Mouse (Mus musculus) kidney, embryonic 16.5 days (tissue): ENCODE results near the gene Clta. TPM values are rescaled to one million over a fixed set of nuclear protein-coding genes. Genes with fewer than 3 reads are reported as not detected.

Experiments used
- ATAC-seq: fragments of 200-750 bp; cut with Nextera tagmentation; 2 replicates; pipeline ENCODE4 v1.8.0; 2017; ENCODE audit warnings: moderate TSS enrichment; ENCODE audit not compliant: low FRiP score, low TSS enrichment
- H3K27ac ChIP-seq: fragments of 300-500 bp; sonication (generic); 2 replicates; pipeline ENCODE4 v1.5.1; 2014; ENCODE audit warnings: low read length
- H3K27me3 ChIP-seq: fragments of 300-500 bp; sonication (generic); 2 replicates; pipeline ENCODE4 v1.6.1; 2014; ENCODE audit warnings: low read length, control low read depth, mixed read lengths; ENCODE audit not compliant: insufficient read depth
- H3K36me3 ChIP-seq: fragments of 300-500 bp; sonication (generic); 2 replicates; pipeline ENCODE4 v1.6.1; 2014; ENCODE audit warnings: low read length, control low read depth, mixed read lengths; ENCODE audit not compliant: insufficient read depth
- H3K4me1 ChIP-seq: fragments of 300-500 bp; sonication (generic); 2 replicates; pipeline ENCODE4 v1.6.1; 2014; ENCODE audit warnings: low read length, control low read depth, mixed read lengths; ENCODE audit not compliant: insufficient read depth
- H3K4me2 ChIP-seq: fragments of 300-500 bp; sonication (generic); replicated peaks from 2 replicates; pipeline ENCODE4 v1.6.1; 2014; ENCODE audit warnings: low read depth, low read length
- H3K4me3 ChIP-seq: fragments of 300-500 bp; sonication (generic); 2 replicates; pipeline ENCODE4 v1.5.1; 2014; ENCODE audit warnings: mild to moderate bottlenecking, low read length
- H3K9ac ChIP-seq: fragments of 300-500 bp; sonication (generic); replicated peaks from 2 replicates; pipeline ENCODE4 v1.6.1; 2014; ENCODE audit warnings: low read length
- H3K9me3 ChIP-seq: fragments of 300-500 bp; sonication (generic); 2 replicates; pipeline ENCODE4 v1.6.1; 2016; ENCODE audit warnings: low read length, control low read depth
- WGBS: fragments of 180-500 bp; shearing (Covaris S2); extraction: QIAGEN DNeasy Blood & Tissue Kit; methylation state at CpG from one replicate; pipeline ENCODE4 v1.1.7; 2014; 5-methylcytosine and 5-hydroxymethylcytosine counted together
- polyA plus RNA-seq: library from polyadenylated mRNA; unstranded; fragments of >200 nt; fragmentation: Nextera tagmentation; extraction: Ambion mirVana; gene quantifications from 2 replicates; pipeline ENCODE4 v1.2.1, GENCODE M21; 2015

Gene Clta
- polyA plus RNA-seq, 1 experiment from 2014 or later: 232 TPM

DNA sequence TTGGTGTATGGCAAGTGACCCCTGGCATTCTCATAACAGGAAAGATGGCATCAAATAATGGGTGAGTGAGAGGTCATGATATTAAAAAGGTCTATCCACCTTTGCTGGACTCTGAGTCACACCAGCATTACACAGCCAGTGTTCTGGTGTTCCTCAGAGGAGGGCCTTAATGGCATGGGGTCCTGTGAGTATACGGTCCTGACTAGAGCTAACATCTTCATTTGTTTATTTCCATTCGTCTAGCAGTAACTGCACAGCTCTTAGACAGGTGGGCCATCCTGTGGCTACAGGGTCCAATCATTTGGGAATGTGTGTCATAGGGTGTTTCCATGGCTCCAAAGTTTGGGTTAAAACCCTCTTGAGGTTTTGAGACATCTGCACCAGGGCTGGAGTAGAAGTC lies 9.9 kb upstream of the Clta start:
- no peak for ATAC-seq
- H3K27ac ChIP-seq: no peak overlapping the region
- H3K4me2 ChIP-seq: no peak overlapping the region
- H3K27me3 ChIP-seq: no peaks in the 10 kb centered on the region
- H3K9me3 ChIP-seq: no peaks in the 10 kb centered on the region
- no peaks in the 10 kb centered on the region for H3K36me3 ChIP-seq
- no peak overlapping the region for H3K4me3 ChIP-seq
- 86% methylated on average over 2 of the region's 2 CpGs for WGBS
- no peaks in the 10 kb centered on the region for H3K4me1 ChIP-seq
- H3K9ac ChIP-seq: no peak overlapping the region

DNA sequence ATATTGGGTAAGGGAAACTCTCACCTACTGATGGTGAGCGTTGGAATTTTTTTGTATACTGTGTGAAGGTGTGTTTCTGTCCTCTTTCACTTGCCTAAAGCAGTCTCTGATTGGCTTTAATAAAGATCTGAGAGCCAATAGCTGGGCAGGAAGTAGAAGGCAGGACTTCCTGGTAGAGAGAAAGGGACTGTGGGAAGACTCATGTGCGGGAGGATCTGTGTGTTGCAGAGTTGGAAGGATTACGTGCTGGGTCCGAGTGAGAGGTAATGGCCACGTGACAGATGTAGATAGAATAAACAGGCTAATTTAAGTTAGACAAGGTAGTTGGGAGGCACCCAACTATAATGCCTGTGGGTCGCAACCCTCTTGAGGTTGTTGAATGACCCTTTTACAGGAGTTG lies 630 bp upstream of the Clta start:
- no peaks in the 10 kb centered on the region for H3K36me3 ChIP-seq
- no peak overlapping the region for H3K9ac ChIP-seq
- H3K4me1 ChIP-seq: no peaks in the 10 kb centered on the region
- no peaks in the 10 kb centered on the region for H3K9me3 ChIP-seq
- no peak overlapping the region for H3K27ac ChIP-seq
- no peak overlapping the region for H3K4me3 ChIP-seq
- WGBS: 85% methylated on average over 6 of the region's 6 CpGs
- H3K27me3 ChIP-seq: no peaks in the 10 kb centered on the region
- H3K4me2 ChIP-seq: no peak overlapping the region
- ATAC-seq: no peak

DNA sequence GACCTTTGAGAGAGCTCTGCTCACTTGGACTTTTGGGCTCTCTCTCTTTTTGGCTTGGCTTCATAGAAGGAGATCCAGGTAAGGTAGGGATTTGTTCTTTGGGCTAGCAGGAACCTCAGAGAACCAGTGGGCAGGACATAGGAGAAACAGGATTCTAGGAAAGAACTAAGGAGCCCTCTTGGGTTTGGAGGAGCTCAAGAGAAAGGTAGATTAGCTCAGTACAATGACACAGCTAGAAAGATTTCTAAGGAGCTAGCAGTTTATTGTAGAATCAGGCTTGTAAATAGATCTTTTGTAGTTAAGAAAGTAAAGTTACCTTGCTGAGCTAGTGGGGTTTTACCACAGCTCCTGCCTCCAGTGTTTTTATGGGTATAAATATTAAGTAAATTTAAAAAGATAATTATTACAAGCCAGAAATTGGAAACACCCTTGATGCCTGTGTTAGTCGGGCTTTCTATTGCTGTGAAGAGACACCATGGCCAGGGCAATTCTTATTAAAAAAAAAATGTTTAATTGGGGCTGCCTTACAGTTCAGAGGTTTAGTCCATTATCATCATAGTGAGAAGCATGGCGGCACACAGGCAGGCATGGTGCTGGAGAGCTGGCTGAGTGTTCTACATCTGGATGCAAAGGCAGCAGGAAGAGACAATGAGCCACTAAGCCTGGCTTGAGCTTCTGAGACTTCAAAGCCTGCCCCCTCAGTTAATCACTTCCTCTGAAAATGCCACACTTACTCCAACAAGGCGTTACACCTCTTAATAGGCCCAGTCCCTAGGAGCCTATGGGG lies 564 bp downstream of the Clta start:
- WGBS: 72% methylated on average over 3 of the region's 3 CpGs
- no peak overlapping the region for H3K9ac ChIP-seq
- H3K9me3 ChIP-seq: no peaks in the 10 kb centered on the region
- H3K4me1 ChIP-seq: no peaks in the 10 kb centered on the region
- ATAC-seq: no peak
- no peaks in the 10 kb centered on the region for H3K36me3 ChIP-seq
- no peak overlapping the region for H3K4me2 ChIP-seq
- H3K27ac ChIP-seq: no peak overlapping the region
- H3K4me3 ChIP-seq: no peak overlapping the region
- H3K27me3 ChIP-seq: no peaks in the 10 kb centered on the region

DNA sequence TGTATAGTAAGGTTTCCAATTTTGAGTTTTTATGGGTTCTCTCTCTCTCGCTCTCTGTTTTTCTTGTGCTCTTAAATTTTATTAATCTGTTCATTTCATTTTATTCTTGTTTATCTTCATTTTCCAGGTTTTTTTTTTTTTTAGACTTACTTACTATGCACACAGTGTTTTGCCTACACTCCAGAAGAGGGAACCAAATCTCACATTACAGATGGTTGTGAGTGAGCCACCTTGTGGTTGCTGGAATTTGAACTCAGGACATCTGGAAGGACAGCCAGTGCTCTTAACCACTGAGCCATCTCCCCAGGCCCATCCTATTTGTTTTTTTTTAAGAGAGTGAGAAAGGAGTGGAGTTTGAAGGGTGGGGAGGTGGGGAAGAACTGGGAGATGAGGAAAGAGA lies 5.9 kb downstream of the Clta start:
- Histone ChIP-seq H3K4me1 (peaks cover 22% of the 10 kb centered on the region), H3K4me3 (no peak overlapping the region), H3K36me3 (no peaks in the 10 kb centered on the region), H3K4me2 (no peak overlapping the region), H3K27me3 (no peaks in the 10 kb centered on the region), H3K9ac (no peak overlapping the region), H3K27ac (no peak overlapping the region), H3K9me3 (no peaks in the 10 kb centered on the region)
- WGBS: 81% methylated on average over 1 of the region's 1 CpGs
- ATAC-seq: no peak

DNA sequence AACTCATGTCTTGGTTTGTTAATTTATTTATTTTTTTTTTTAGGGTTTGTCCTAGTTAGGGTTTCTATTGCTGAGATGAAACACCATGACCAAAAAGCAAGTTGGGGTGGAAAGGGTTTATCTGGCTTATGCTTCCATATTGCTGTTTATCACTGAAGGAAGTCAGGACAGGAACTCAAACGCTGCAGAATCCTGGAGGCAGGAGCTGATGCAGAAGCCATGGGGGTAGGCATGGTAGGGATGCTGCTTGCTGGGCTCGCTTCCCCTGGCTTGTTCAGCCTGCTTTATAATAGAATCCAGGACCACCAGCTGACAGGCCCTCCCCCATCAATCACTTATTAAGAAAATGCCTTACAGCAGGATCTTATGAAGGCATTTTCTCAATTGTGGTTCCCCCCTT lies 6.6 kb downstream of the Clta start:
- Histone ChIP-seq H3K4me3 (no peak overlapping the region), H3K9me3 (no peaks in the 10 kb centered on the region), H3K36me3 (no peaks in the 10 kb centered on the region), H3K27me3 (no peaks in the 10 kb centered on the region), H3K27ac (no peak overlapping the region), H3K9ac (no peak overlapping the region), H3K4me1 (peaks cover 29% of the 10 kb centered on the region), H3K4me2 (no peak overlapping the region)
- ATAC-seq: no peak
- WGBS: 50% methylated on average over 2 of the region's 2 CpGs

DNA sequence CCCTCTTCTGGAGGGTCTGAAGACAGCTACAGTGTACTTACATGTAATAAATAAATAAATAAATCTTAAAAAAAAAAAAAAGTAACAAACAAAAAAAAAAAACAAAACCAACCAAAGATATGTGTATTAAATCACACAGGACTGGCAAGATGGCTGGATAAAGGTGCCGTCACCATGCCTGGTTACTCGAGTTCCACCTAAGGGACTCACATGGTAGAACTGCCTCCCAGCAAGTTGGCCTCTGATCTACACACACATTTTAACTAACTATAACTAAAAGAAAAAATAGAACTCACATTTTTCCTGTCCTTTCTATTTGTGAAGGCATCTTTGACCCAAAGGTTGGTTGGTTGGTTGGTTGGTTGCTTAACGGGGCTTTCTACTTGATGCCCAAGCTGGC lies 7.5 kb downstream of the Clta start:
- peaks cover 38% of the 10 kb centered on the region for H3K4me1 ChIP-seq
- no peaks in the 10 kb centered on the region for H3K9me3 ChIP-seq
- H3K4me3 ChIP-seq: peak overlapping the region; percentile 86
- WGBS: 80% methylated on average over 3 of the region's 3 CpGs
- H3K9ac ChIP-seq: peak overlapping the region; percentile 73
- no peaks in the 10 kb centered on the region for H3K27me3 ChIP-seq
- H3K27ac ChIP-seq: peak overlapping the region; percentile 75
- ATAC-seq: no peak
- H3K4me2 ChIP-seq: peak overlapping the region; percentile 89
- H3K36me3 ChIP-seq: no peaks in the 10 kb centered on the region

DNA sequence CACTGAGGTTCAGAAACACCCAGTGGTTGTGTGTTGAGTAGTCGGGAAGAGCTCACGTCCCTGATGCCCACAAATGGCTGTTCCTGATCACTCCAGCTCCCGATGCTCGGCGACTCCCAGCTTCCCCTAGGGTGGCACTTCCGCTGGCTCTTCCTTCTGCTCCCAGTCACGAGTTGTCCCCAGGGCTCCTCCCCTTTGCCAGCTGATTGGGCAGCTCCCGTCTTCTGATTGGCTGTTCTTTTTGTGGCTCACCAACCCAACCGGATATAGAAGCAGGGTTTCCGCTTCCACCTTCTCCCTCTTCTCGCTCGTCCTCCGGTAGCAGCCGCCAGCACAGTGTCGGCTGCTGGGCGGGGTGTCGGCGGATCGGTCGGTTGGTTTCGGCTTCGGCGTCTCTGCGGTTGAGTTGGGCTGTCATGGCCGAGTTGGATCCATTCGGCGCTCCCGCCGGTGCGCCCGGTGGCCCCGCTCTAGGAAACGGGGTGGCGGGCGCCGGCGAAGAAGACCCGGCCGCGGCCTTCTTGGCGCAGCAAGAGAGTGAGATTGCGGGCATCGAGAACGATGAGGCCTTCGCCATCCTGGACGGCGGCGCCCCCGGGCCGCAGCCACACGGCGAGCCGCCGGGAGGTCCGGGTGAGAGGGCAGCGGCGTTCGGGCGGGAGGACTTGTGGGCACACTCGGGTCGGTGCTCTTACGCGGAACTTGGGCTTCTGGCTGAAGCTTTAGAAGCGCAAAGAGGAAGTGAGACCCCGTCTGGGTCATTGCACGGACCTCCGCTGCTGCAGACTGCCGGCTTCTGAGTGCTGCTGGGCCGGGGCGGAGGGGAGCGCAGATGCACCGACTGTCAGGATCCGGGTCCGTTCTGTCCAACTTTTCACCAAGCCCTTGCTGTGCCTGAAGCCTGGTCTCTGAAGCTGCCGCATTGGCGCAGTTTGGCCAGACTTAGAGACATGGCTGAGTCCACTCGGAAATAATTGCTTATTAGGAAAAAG lies 8.4 kb downstream of the Clta start:
- peak overlapping the region; percentile 89 for H3K4me2 ChIP-seq
- peak overlapping the region; percentile 85 for H3K9ac ChIP-seq
- ATAC-seq: peak; percentile 97
- under 1% methylated on average over 77 of the region's 77 CpGs for WGBS
- H3K9me3 ChIP-seq: no peaks in the 10 kb centered on the region
- peaks cover 46% of the 10 kb centered on the region for H3K4me1 ChIP-seq
- H3K27me3 ChIP-seq: no peaks in the 10 kb centered on the region
- H3K36me3 ChIP-seq: no peaks in the 10 kb centered on the region
- peak overlapping the region; percentile 81 for H3K27ac ChIP-seq
- peak overlapping the region; percentile 86 for H3K4me3 ChIP-seq

DNA sequence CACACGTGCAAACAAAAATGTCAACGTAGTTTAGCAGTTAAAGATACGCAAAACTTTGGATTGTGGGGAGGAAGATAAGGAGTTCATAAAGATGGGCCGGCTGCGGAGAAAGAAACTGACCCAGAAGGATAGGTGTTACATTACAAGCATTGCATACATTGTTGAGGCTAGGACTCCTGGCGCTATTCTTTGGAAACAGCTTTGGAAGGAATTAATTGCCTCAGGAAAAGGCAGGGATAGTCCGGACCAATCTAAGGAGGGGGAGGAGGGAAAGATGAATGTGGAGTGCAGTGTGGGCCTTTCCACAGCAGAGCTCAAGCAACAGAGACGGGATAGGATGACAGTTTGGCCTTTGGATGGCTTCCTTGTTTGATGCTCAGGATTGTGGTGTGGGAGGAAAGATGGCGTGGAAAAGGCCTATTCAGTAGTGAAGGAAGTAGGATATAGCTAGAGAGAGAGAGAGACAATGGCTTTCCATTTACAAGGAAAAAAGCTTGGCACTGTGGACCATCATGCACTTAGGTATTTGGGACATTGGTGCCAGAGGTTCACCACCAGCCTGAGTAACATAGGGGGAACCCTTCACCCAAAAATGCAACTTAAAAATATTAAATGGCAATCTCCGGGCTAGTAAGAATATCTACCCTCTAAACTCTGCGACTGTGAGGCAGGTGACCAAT lies 9.3 kb downstream of the Clta start:
- ATAC-seq: no peak
- H3K9ac ChIP-seq: peak overlapping the region; percentile 85
- H3K27me3 ChIP-seq: no peaks in the 10 kb centered on the region
- 20% methylated on average over 11 of the region's 11 CpGs for WGBS
- peaks cover 51% of the 10 kb centered on the region for H3K4me1 ChIP-seq
- peak overlapping the region; percentile 89 for H3K4me2 ChIP-seq
- H3K36me3 ChIP-seq: no peaks in the 10 kb centered on the region; the same call in 1 of the 2 replicates
- no peak overlapping the region for H3K27ac ChIP-seq
- H3K9me3 ChIP-seq: no peaks in the 10 kb centered on the region
- H3K4me3 ChIP-seq: peak overlapping the region; percentile 86

DNA sequence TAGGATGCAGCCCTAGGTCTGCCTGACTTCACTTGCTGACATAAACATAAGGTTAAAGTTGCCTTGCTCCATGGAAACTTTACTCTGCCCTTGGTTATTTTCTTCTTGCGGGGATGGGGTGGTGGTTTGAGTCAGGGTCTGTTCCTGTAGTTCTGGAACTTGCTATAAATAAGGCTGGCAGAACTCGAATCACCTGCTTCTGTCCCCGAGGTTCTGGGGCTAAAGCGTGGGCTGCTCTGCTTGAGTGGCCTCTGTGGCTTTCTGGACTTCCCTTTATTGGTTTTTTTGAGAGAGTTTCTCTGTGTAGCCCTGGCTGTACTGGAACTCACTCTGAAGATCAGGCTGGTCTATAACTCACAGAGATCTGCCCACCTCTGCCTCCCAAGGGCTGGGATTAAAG lies 11.8 kb downstream of the Clta start:
- no peak overlapping the region for H3K4me3 ChIP-seq
- no peaks in the 10 kb centered on the region for H3K9me3 ChIP-seq
- no peaks in the 10 kb centered on the region for H3K27me3 ChIP-seq
- H3K36me3 ChIP-seq: peaks cover 14% of the 10 kb centered on the region
- 80% methylated on average over 4 of the region's 4 CpGs for WGBS
- H3K9ac ChIP-seq: no peak overlapping the region; the same call in 1 of the 2 replicates
- ATAC-seq: no peak
- H3K27ac ChIP-seq: no peak overlapping the region
- H3K4me1 ChIP-seq: peaks cover 51% of the 10 kb centered on the region
- no peak overlapping the region; the same call in 1 of the 2 replicates for H3K4me2 ChIP-seq
